ENCODE assay signal across 7 mouse cellular contexts in genomic region chr4:44065355-44066025, GRCm38 (mm10). TPM values are rescaled to one million over a fixed set of nuclear protein-coding genes. Genes with fewer than 3 reads are reported as not detected.
DNase-seq lines count a peak whose midpoint lies in the region; ATAC-seq lines count a peak whose summit lies in the region.

No protein-coding gene starts in this region.

- peak overlapping the region; percentile 8; the same call in 1 of the 2 replicates for H3K4me2 ChIP-seq in embryonic facial prominence, embryonic 11.5 days (ENCODE audit: low read depth, low read length)
- H3K4me2 ChIP-seq in midbrain, embryonic 13.5 days (replicated peaks): 0 out of 2 replicates have a peak overlapping the region, but pooled peaks have one; percentile 15

- 31% methylated on average over 16 of the region's 16 CpGs for WGBS in embryonic facial prominence, embryonic 11.5 days
- WGBS in midbrain, embryonic 13.5 days: 36% methylated on average over 16 of the region's 16 CpGs

- no peak overlapping the region for H3K4me3 ChIP-seq in embryonic facial prominence, embryonic 11.5 days (ENCODE audit: low read depth, low read length)
- no peak overlapping the region for H3K4me3 ChIP-seq in midbrain, embryonic 13.5 days (replicated peaks)

- ATAC-seq in embryonic facial prominence, embryonic 11.5 days (replicated peaks; ENCODE audit: insufficient number of reproducible peaks, low FRiP score, low TSS enrichment, low read depth): peak; percentile 56; the same call in 1 of the 2 replicates
- peak; percentile 78 for ATAC-seq in midbrain, embryonic 13.5 days

- H3K9me3 ChIP-seq in embryonic facial prominence, embryonic 11.5 days (replicated peaks; ENCODE audit: control insufficient read depth, low read length): no peaks in the 10 kb centered on the region
- no peaks in the 10 kb centered on the region for H3K9me3 ChIP-seq in midbrain, embryonic 13.5 days

- H3K36me3 ChIP-seq in embryonic facial prominence, embryonic 11.5 days (replicated peaks; ENCODE audit: control insufficient read depth, insufficient read depth, low read depth, low read length): no peaks in the 10 kb centered on the region
- peaks cover 4% of the 10 kb centered on the region for H3K36me3 ChIP-seq in midbrain, embryonic 13.5 days

- peak; percentile 89 for DNase-seq in adrenal gland, postnatal 25 days
- DNase-seq in embryonic facial prominence, embryonic 11.5 days (ENCODE audit: low spot score): peak; percentile 92
- peak; percentile 96 for DNase-seq in heart, adult 11 months
- DNase-seq in kidney, adult 11 months: peak; percentile 86
- DNase-seq in left cerebral cortex, postnatal 4 days: peak; percentile 86
- DNase-seq in spleen, adult 12 weeks (ENCODE audit: low spot score): peak; percentile 81

- no peak overlapping the region for H3K27ac ChIP-seq in embryonic facial prominence, embryonic 11.5 days (replicated peaks; ENCODE audit: low read depth, low read length)
- H3K27ac ChIP-seq in midbrain, embryonic 13.5 days: no peak overlapping the region

- no peaks in the 10 kb centered on the region for H3K27me3 ChIP-seq in embryonic facial prominence, embryonic 11.5 days (ENCODE audit: control insufficient read depth, insufficient read depth, low read length)
- H3K27me3 ChIP-seq in midbrain, embryonic 13.5 days: 0 out of 2 replicates have a peak, but pooled peaks cover 12% of the 10 kb centered on the region

- no peaks in the 10 kb centered on the region for H3K4me1 ChIP-seq in embryonic facial prominence, embryonic 11.5 days (ENCODE audit: control insufficient read depth, insufficient read depth, low read length)
- H3K4me1 ChIP-seq in midbrain, embryonic 13.5 days (replicated peaks): peaks cover 10% of the 10 kb centered on the region

- H3K9ac ChIP-seq in embryonic facial prominence, embryonic 11.5 days (replicated peaks; ENCODE audit: low read length): peak overlapping the region; percentile 35; the same call in 1 of the 2 replicates
- no peak overlapping the region for H3K9ac ChIP-seq in midbrain, embryonic 13.5 days (replicated peaks)

- intact Hi-C loops in left cerebral cortex, postnatal 4 days (cut with DNase I): loop anchor here (2.0 kb wide), 1 partner anchor 227 kb away; no protein-coding TSS in a partner anchor

RNA-seq across cellular contexts. Expression of gene Gne, which starts 18.5 kb away (rescaled TPM):
- total RNA-seq in adrenal gland, postnatal 25 days (2021): 28.7 and 40.6 TPM in 2 replicates
- 20.3 TPM in 2 replicates for polyA plus RNA-seq in embryonic facial prominence, embryonic 11.5 days (2014; fragmentation: Nextera tagmentation; extraction: Ambion mirVana)
- total RNA-seq in left cerebral cortex, postnatal 4 days (2021): 10 to 100 TPM; 46.3 to 51.6 TPM
- 20.4 and 21.3 TPM in 2 replicates for polyA plus RNA-seq in midbrain, embryonic 13.5 days (2015; fragmentation: Nextera tagmentation; extraction: Ambion mirVana)
